Mouse (Mus musculus): Measurements from ENCODE around the gene Nobox.

DNA sequence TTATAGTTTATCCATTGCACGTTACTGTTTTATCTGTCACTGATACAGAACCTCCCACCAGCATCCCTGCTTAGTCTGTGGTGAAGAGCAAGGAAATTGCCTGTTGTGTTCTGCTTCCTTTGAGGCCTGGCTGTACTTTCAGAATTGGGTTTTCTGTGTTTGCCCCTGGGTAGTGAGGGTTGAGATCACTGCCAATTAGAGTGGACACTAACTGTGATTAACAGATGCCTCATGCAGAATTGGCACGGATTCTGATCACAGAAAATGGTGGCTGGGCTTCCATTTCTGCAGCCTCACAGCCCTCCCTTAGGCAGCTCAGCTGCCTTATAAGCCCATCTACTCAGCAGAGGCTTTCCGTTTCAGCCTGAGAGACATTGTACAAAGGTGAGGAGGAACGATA, 24.1 kb upstream of the Nobox start:
- no peak for TF ChIP-seq GATA1 (IDR thresholded peaks at IDR 0.05; ENCODE audit: borderline replicate concordance, low read length)
- TF ChIP-seq FLI1 (IDR thresholded peaks at IDR 0.05; ENCODE audit: low read length) = no peak
